Mouse (Mus musculus) lung, adult 2 months (tissue): ENCODE measurements at regions not wholly inside any gene's neighbourhood (a gene's known extent, or its start where the extent isn't known, plus 50 kb on each side); places are given as distances from the start of the nearest gene placed in this dataset.

Experiments
- DNase-seq: peaks from one replicate; pipeline ENCODE4 v3.0.0; 2022
- H3K4me1 ChIP-seq: fragments of 200-500 bp; 2 replicates; pipeline ENCODE4 v1.6.1; 2011; ENCODE audit warnings: low read length; ENCODE audit not compliant: control insufficient read depth, insufficient read depth
- H3K4me3 ChIP-seq: fragments of 200-500 bp; replicated peaks from 2 replicates; pipeline ENCODE3; 2011; ENCODE audit warnings: low read depth, mild to moderate bottlenecking, control low read depth, low read length; ENCODE audit errors: extremely low read depth
- CTCF ChIP-seq: fragments of 200-500 bp; IDR thresholded peaks from 2 replicates; pipeline ENCODE4 v1.5.1; 2011; ENCODE audit warnings: mild to moderate bottlenecking, low read length, control low read depth; ENCODE audit not compliant: insufficient read depth
- POLR2A ChIP-seq: fragments of 200-500 bp; IDR thresholded peaks from 2 replicates; pipeline ENCODE4 v1.6.1; 2011; ENCODE audit warnings: low read depth, mild to moderate bottlenecking, control low read depth, low read length, borderline replicate concordance; ENCODE audit errors: extremely low read depth
- WGBS: fragments of 180-500 bp; shearing (Covaris S2); methylation state at CpG from one replicate; pipeline ENCODE4 v1.1.7; 2018; 5-methylcytosine and 5-hydroxymethylcytosine counted together

GRCm38 (mm10) chr5:39281021-39281420, 404.4 kb upstream of the Clnk start:
- TF ChIP-seq POLR2A = no peak
- TF ChIP-seq CTCF = no peak
- WGBS = 84% methylated on average over 2 of the region's 2 CpGs
- Histone ChIP-seq H3K4me3 (no peak overlapping the region), H3K4me1 (no peaks in the 10 kb centered on the region)
- no peak for DNase-seq

GRCm38 (mm10) chr5:39273710-39274385, 397.2 kb upstream of the Clnk start:
- Histone ChIP-seq H3K4me3 (no peak overlapping the region), H3K4me1 (no peaks in the 10 kb centered on the region)
- DNase-seq = no peak
- TF ChIP-seq POLR2A = no peak
- TF ChIP-seq CTCF = no peak
- WGBS = 66% methylated on average over 4 of the region's 4 CpGs

DNA sequence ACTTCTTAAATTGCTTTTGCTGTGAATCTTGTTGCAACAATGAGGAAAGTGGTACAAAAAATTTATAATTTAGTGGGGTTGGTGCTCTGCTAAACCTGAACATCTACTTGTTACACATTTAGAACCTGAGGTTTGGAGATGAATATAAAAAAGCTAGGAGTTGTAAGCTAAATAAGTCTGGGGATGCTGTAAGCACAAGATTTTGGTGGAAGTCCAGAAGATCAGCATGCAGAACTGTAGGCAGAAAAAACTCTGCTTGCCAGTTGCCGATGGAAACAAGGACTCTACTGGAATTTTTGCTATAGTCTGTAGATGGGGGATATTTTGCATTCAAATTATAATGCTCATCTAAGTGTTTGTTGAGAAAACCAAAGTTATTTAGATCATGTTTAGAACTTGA, 390.5 kb upstream of the Clnk start:
- Histone ChIP-seq H3K4me3 (no peak overlapping the region), H3K4me1 (no peaks in the 10 kb centered on the region)
- TF ChIP-seq POLR2A (no peak), CTCF (no peak)
- no peak for DNase-seq
- WGBS = 91% methylated on average over 1 of the region's 1 CpGs

DNA sequence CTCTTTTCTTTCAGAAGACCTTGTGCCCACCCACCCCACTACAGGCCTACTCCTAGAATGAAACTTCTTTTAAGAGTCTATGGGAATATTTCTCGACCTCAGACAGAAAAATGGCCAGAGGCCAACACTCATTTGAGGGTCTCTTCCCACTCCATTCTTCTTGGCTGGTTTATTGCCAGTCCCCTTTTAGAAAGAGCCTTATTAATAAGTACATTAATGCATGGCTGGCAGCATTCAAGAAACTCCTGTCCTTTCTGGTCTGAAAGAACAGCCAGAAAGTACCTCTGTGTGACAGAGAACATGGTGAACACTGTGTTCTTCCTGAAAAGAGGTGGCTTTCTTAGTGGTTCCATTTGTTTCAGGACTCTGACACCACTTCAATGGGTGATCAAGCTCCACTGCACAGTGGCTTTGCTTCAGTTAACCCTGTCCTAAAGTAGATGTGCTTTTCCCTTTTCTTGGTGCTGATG, 384.1 kb upstream of the Clnk start:
- H3K4me3 ChIP-seq = no peak overlapping the region
- WGBS = 41% methylated on average over 1 of the region's 1 CpGs
- no peak for TF ChIP-seq CTCF
- TF ChIP-seq POLR2A = no peak
- no peak for DNase-seq
- no peaks in the 10 kb centered on the region for H3K4me1 ChIP-seq

GRCm38 (mm10) chr5:39257745-39258144, 381.1 kb upstream of the Clnk start:
- no peak overlapping the region for H3K4me3 ChIP-seq
- WGBS = 76% methylated on average over 2 of the region's 2 CpGs
- TF ChIP-seq CTCF = no peak
- TF ChIP-seq POLR2A = no peak
- no peak for DNase-seq
- H3K4me1 ChIP-seq = no peaks in the 10 kb centered on the region

DNA sequence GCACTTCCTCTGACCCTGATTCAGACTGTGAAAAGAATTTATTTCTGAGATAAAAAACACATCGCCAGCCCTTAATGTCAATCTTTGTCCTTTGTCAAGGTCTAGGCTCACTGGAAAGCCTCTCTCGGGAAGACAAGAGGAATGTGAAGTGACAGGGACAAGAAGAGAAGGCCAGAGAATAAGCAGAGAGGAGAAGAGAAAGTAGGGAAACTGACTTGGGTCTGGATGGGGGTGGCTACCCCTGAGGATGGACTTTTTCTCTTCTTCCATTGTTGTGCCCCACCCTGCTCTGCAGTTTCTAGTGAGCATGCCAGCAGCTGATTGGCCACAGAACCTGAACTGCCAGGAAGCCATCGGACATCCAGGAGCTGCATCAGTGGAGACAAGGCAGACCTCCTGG, 375.6 kb upstream of the Clnk start:
- no peak for DNase-seq
- Histone ChIP-seq H3K4me3 (no peak overlapping the region), H3K4me1 (no peaks in the 10 kb centered on the region)
- 45% methylated on average over 3 of the region's 3 CpGs for WGBS
- TF ChIP-seq CTCF (no peak), POLR2A (no peak)

DNA sequence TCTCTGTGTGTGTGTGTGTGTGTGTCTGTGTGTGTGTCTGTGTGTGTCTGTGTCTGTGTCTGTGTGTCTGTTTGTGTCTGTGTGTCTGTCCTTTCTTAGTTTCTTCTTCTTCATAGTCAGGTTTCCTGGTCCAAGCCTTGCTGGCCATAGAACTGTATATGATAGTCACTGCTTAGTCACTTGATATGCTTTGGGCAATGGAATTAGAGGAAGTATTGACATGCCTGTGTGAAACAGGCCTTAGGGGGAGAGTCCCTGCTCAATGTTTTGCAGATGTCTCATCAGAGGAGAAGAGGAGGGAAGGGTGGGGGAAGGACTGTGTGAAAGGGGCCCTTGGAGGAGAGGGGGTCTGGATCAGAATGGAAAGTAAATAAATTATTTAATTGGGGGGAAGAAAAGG, 374.4 kb upstream of the Clnk start:
- TF ChIP-seq POLR2A (no peak), CTCF (no peak)
- Histone ChIP-seq H3K4me3 (no peak overlapping the region), H3K4me1 (no peaks in the 10 kb centered on the region)
- DNase-seq = no peak

GRCm38 (mm10) chr5:39219698-39220097, 343.1 kb upstream of the Clnk start:
- Histone ChIP-seq H3K4me1 (no peaks in the 10 kb centered on the region), H3K4me3 (no peak overlapping the region)
- WGBS = 76% methylated on average over 5 of the region's 5 CpGs
- no peak for TF ChIP-seq POLR2A
- no peak for TF ChIP-seq CTCF
- no peak for DNase-seq

GRCm38 (mm10) chr5:39216326-39216725, 339.7 kb upstream of the Clnk start:
- Histone ChIP-seq H3K4me3 (no peak overlapping the region), H3K4me1 (no peaks in the 10 kb centered on the region)
- 93% methylated on average over 5 of the region's 5 CpGs for WGBS
- no peak for TF ChIP-seq POLR2A
- TF ChIP-seq CTCF = no peak
- no peak for DNase-seq

GRCm38 (mm10) chr5:39215016-39215415, 338.4 kb upstream of the Clnk start:
- TF ChIP-seq CTCF = no peak
- no peak for TF ChIP-seq POLR2A
- WGBS = 63% methylated on average over 3 of the region's 3 CpGs
- DNase-seq = no peak
- Histone ChIP-seq H3K4me1 (no peaks in the 10 kb centered on the region), H3K4me3 (no peak overlapping the region)
